Mouse (Mus musculus) forebrain, embryonic 10.5 days (tissue): ENCODE data around the gene Tpk1. TPM values are rescaled to one million over a fixed set of nuclear protein-coding genes. Genes with fewer than 3 reads are reported as not detected.

ENCODE experiments used
- DNase-seq: peaks from one replicate; pipeline ENCODE4 v3.0.0-alpha.2; 2017; ENCODE audit warnings: low spot score; ENCODE audit errors: extremely low spot score
- H3K27ac ChIP-seq: fragments of 300-500 bp; sonication (generic); 2 replicates; pipeline ENCODE4 v1.5.1; 2016; ENCODE audit warnings: mild to moderate bottlenecking
- H3K27me3 ChIP-seq: fragments of 300-500 bp; sonication (generic); 2 replicates; pipeline ENCODE4 v1.6.1; 2016; ENCODE audit warnings: mild to moderate bottlenecking; ENCODE audit not compliant: poor library complexity, severe bottlenecking
- H3K36me3 ChIP-seq: fragments of 300-500 bp; sonication (generic); replicated peaks from 2 replicates; pipeline ENCODE4 v1.6.1; 2016; ENCODE audit warnings: mild to moderate bottlenecking, moderate library complexity
- H3K4me1 ChIP-seq: fragments of 300-500 bp; sonication (generic); 2 replicates; pipeline ENCODE4 v1.6.1; 2016
- H3K4me3 ChIP-seq: fragments of 300-500 bp; sonication (generic); 2 replicates; pipeline ENCODE4 v1.5.1; 2016; ENCODE audit warnings: mild to moderate bottlenecking, moderate library complexity
- H3K9me3 ChIP-seq: fragments of 300-500 bp; sonication (generic); 2 replicates; pipeline ENCODE4 v1.6.1; 2016; ENCODE audit warnings: mild to moderate bottlenecking, moderate library complexity
- WGBS: fragments of 180-500 bp; shearing (Covaris S2); methylation state at CpG from one replicate; pipeline ENCODE4 v1.1.7; 2016; 5-methylcytosine and 5-hydroxymethylcytosine counted together
- polyA plus RNA-seq: library from polyadenylated mRNA; unstranded; fragments of >200 nt; fragmentation: Nextera tagmentation; extraction: Ambion mirVana; gene quantifications from 2 replicates; pipeline ENCODE4 v1.2.1, GENCODE M21; 2016

Gene Tpk1
- polyA plus RNA-seq, 1 experiment from 2014 or later = 4.8 TPM

GRCm38 (mm10) chr6:43449498-43449897, 216.6 kb downstream of the Tpk1 start:
- DNase-seq = no peak
- H3K27ac ChIP-seq = no peak overlapping the region
- 66% methylated on average over 2 of the region's 2 CpGs for WGBS

DNA sequence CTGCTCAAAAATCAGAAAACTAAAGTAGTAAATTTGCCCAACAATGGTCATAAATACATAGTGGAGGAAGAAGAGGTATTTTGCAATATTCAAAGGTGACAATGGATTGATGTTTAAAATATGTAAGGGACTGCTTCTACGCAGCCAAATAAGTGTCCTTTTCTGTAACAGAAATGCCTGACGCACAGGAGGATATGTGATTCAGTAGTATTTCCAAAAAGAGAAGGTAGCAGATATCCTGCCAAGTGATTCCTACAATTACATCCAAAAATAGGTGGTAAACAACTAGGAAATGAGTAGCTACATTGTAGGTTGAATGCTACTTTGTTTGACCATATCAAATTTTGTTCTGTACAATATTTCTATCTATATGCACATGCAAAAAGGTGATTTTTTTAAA, 220.2 kb downstream of the Tpk1 start:
- 98% methylated on average over 2 of the region's 2 CpGs for WGBS
- H3K27ac ChIP-seq = no peak overlapping the region
- H3K36me3 ChIP-seq = no peaks in the 10 kb centered on the region
- H3K9me3 ChIP-seq = no peaks in the 10 kb centered on the region
- H3K27me3 ChIP-seq = no peaks in the 10 kb centered on the region
- no peak overlapping the region for H3K4me3 ChIP-seq
- H3K4me1 ChIP-seq = peaks cover 10% of the 10 kb centered on the region; the same call in 1 of the 2 replicates
- no peak for DNase-seq

More at GRCm38 (mm10) chr6:43449498-43449897, 216.6 kb downstream of the Tpk1 start:
- Histone ChIP-seq H3K36me3 (no peaks in the 10 kb centered on the region), H3K4me3 (no peak overlapping the region), H3K27me3 (no peaks in the 10 kb centered on the region), H3K4me1 (peaks cover 6% of the 10 kb centered on the region; the same call in 1 of the 2 replicates), H3K9me3 (no peaks in the 10 kb centered on the region)

DNA sequence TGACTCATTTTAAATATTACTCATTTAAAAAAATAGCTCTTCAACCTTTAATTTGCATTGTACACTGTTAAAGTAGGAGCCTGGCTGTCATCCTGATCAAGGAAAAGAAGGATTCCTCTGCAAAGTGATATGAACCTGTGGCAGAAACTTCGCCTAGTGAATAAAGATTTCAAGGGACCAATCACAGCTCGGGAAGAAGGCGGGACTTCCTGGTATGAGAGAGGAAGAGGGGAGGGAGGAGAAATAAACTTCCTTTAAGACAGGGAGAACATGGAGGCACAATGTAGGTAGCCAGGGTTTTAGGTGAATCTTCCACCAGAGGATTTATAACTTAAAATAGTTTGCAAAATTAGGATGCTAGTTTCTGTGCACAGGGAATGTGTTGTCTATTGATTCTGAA, 223.9 kb downstream of the Tpk1 start:
- no peak for DNase-seq
- Histone ChIP-seq H3K9me3 (no peaks in the 10 kb centered on the region), H3K27ac (no peak overlapping the region), H3K4me1 (peaks cover 8% of the 10 kb centered on the region; the same call in 1 of the 2 replicates), H3K4me3 (no peak overlapping the region), H3K27me3 (no peaks in the 10 kb centered on the region), H3K36me3 (no peaks in the 10 kb centered on the region)
- WGBS = 84% methylated on average over 3 of the region's 3 CpGs

GRCm38 (mm10) chr6:43435987-43436541, 230.0 kb downstream of the Tpk1 start:
- no peaks in the 10 kb centered on the region for H3K36me3 ChIP-seq
- no peak for DNase-seq

DNA sequence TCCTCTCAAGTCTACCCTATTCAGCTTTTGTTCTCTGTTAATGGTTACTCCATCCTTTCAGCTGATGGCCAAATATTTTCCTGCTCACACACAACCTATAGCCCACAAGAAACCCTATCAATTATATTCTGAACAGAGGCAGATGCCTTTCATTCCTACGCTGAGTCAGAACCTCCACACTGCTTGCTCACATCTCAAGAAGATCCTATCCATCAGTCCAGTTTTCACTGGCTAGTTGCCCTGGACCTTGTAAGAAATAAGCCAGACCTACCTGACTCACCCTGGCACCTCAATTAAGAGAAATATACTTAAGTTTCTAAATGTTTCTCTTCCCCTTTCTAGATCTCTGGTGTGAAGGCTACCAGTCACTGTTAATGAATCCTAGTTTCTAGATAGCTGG, 231.7 kb downstream of the Tpk1 start:
- peaks cover 2% of the 10 kb centered on the region; the same call in 1 of the 2 replicates for H3K4me1 ChIP-seq
- no peaks in the 10 kb centered on the region for H3K27me3 ChIP-seq
- no peaks in the 10 kb centered on the region for H3K36me3 ChIP-seq
- WGBS = 93% methylated on average over 1 of the region's 1 CpGs
- no peak overlapping the region for H3K4me3 ChIP-seq
- DNase-seq = no peak
- no peak overlapping the region for H3K27ac ChIP-seq
- H3K9me3 ChIP-seq = no peaks in the 10 kb centered on the region

More at GRCm38 (mm10) chr6:43435987-43436541, 230.0 kb downstream of the Tpk1 start:
- Histone ChIP-seq H3K27ac (no peak overlapping the region), H3K9me3 (no peaks in the 10 kb centered on the region), H3K27me3 (no peaks in the 10 kb centered on the region), H3K4me3 (no peak overlapping the region), H3K4me1 (peaks cover 2% of the 10 kb centered on the region; the same call in 1 of the 2 replicates)
- 87% methylated on average over 2 of the region's 2 CpGs for WGBS

DNA sequence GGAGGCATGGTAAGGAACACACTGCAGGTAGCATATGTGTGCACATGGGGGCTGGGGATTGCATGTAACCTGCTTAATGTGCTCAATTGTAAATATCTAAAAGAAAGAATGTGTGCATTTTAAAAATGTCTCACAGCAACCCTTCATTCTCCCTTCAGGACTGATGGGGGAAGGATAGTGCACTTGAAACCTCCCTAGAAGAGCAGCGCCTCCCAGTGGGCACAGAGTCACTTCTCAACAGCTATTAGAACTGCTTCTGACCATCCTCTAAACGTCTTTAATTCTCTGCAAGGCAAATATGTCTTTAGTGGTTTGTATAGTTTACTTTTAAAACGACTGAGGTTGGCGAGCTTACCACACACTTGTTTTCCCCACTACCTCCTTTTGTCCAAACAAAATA, 241.1 kb downstream of the Tpk1 start:
- no peaks in the 10 kb centered on the region for H3K4me1 ChIP-seq
- no peaks in the 10 kb centered on the region for H3K9me3 ChIP-seq
- no peak overlapping the region for H3K4me3 ChIP-seq
- H3K36me3 ChIP-seq = no peaks in the 10 kb centered on the region
- 52% methylated on average over 4 of the region's 4 CpGs for WGBS
- no peak overlapping the region for H3K27ac ChIP-seq
- DNase-seq = no peak
- no peaks in the 10 kb centered on the region for H3K27me3 ChIP-seq

DNA sequence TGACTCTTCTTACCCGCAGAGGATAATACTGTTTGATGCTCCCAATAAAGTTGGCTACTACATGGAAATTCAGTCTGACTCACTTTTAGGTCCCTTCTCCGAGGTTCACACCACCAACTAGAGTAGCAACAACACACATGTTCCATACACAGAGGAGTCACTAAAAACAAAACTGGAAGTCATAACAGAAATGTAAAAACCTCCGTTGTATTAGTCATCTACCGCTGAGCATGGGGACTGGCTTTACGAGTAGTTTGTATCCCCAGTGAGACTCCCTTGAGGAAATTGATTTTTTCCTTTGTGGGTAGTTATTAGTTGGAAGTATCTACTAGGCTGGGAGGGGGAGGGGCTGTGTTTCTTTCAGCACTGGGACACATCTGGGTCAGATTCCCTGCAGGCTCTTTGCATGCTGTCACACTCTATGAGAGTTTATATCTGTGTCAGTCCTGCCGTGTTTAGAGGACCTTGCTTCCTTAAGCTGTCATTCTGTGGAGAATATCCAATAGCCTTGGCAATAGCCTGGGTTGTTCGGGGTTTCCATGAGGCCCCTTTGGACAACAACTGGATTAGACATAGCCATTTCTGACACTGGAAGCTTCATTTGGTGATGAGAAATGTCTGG, 245.6 kb downstream of the Tpk1 start:
- no peak for DNase-seq
- H3K4me1 ChIP-seq = no peaks in the 10 kb centered on the region
- no peak overlapping the region for H3K27ac ChIP-seq
- no peaks in the 10 kb centered on the region for H3K9me3 ChIP-seq
- 86% methylated on average over 7 of the region's 7 CpGs for WGBS
- H3K4me3 ChIP-seq = no peak overlapping the region
- H3K27me3 ChIP-seq = no peaks in the 10 kb centered on the region
- no peaks in the 10 kb centered on the region for H3K36me3 ChIP-seq

GRCm38 (mm10) chr6:43408949-43409348, 257.1 kb downstream of the Tpk1 start:
- no peaks in the 10 kb centered on the region for H3K27me3 ChIP-seq
- H3K4me3 ChIP-seq = no peak overlapping the region
- H3K27ac ChIP-seq = no peak overlapping the region
- H3K9me3 ChIP-seq = no peaks in the 10 kb centered on the region
- no peak for DNase-seq
- H3K4me1 ChIP-seq = no peaks in the 10 kb centered on the region
- WGBS = 79% methylated on average over 1 of the region's 1 CpGs
- H3K36me3 ChIP-seq = no peaks in the 10 kb centered on the region

DNA sequence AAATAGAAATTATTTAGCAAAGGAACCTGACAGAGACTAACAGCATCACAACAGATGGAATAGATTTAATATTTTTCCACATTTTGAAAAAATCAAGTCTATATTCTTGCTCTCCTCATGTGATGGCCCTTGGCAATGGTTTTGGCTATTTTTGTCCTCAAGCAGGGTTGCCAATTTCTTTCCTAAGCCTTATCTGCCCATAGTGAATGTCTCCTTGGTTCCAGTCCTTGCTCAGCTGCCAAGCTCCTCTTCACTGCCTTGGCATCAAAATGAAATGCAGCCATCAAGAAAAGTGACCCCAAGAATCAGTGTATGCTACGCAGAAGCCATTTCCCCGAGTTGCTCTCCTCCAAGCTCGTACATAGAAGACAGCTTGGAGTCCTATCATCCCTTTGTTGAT, 263.0 kb downstream of the Tpk1 start:
- no peaks in the 10 kb centered on the region for H3K27me3 ChIP-seq
- 90% methylated on average over 3 of the region's 3 CpGs for WGBS
- H3K4me3 ChIP-seq = no peak overlapping the region
- DNase-seq = no peak
- no peaks in the 10 kb centered on the region for H3K4me1 ChIP-seq
- no peaks in the 10 kb centered on the region for H3K36me3 ChIP-seq
- no peak overlapping the region for H3K27ac ChIP-seq
- no peaks in the 10 kb centered on the region for H3K9me3 ChIP-seq

DNA sequence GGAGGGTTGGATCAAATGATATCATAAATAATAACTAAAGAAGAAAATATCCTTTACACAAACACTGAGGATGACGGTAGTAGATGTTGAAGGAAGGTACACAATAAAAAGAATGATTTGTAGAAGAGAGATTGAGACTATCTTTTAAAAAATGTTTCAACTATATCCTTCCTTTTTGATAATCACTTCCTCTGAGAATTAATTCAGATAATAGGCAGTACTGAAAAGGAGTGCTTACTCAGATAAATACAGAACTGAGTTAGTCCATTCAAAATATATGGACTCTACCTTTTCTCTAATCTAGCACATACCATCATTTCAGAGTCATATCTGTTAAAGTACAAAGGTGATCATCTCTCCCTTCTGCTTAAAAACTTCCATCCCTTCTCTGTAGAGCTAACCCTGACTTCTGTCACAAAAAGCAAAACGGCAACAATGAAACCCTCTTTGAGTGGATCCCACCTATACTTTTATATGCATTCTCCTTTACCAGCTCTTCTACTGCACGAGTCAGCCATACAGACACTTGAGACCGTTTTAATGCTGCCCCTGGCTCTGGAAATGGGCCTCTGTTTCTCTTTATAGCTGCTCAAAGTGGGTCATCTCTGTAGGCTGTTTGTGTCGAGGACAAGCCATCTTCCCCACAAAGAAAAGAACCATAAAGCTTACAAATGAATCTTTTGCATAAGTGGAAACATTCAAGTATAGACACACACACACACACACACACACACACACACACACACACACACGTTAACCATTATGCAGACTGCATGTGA, 263.7 kb downstream of the Tpk1 start:
- H3K27me3 ChIP-seq = no peaks in the 10 kb centered on the region
- no peak overlapping the region for H3K27ac ChIP-seq
- H3K4me3 ChIP-seq = no peak overlapping the region
- no peaks in the 10 kb centered on the region for H3K9me3 ChIP-seq
- H3K36me3 ChIP-seq = no peaks in the 10 kb centered on the region
- no peaks in the 10 kb centered on the region for H3K4me1 ChIP-seq
- DNase-seq = no peak
- WGBS = 85% methylated on average over 6 of the region's 6 CpGs

DNA sequence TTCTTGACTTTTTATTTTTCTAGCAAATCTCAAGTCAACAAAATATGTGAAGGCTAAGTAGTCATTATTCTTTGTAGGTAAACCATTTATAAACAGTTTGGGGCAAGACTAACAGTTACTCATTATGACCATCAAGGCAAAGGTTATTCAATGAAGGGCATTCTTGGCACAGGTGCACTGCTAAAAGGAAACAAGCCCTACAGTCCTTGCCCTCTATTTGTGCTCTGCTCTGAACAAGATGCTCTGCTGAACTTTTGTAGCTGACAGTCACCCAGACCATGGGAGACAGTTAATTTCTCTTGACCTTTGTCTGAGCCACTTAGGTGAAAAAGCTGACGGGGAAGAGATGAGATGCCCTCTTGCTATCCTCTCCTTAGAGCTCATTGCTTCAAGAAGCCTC, 269.7 kb downstream of the Tpk1 start:
- H3K4me1 ChIP-seq = no peaks in the 10 kb centered on the region
- H3K36me3 ChIP-seq = no peaks in the 10 kb centered on the region
- H3K9me3 ChIP-seq = no peaks in the 10 kb centered on the region
- DNase-seq = no peak
- no peak overlapping the region for H3K4me3 ChIP-seq
- H3K27ac ChIP-seq = no peak overlapping the region
- no peaks in the 10 kb centered on the region for H3K27me3 ChIP-seq
- WGBS = 90% methylated on average over 1 of the region's 1 CpGs

DNA sequence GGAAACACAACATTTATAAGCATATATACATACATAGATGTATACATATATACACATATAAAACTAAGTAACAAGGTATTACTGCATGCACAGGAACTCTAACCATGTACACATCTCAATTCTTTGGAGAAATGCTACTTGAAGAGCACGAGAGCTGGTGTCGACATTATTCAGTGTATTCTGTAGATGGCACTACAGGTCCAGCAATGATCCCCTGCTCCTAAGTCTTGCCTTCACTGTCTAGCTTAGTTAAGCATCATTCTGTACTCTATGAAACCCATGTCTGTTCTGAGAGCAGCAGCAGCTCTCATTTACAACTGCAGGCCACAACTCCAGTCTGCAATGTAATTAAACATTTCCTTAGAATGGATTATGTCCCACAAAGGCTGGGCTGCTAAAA, 270.5 kb downstream of the Tpk1 start:
- 89% methylated on average over 2 of the region's 2 CpGs for WGBS
- H3K27me3 ChIP-seq = no peaks in the 10 kb centered on the region
- no peak for DNase-seq

GRCm38 (mm10) chr6:43391358-43391757, 274.7 kb downstream of the Tpk1 start:
- Histone ChIP-seq H3K27me3 (no peaks in the 10 kb centered on the region), H3K36me3 (no peaks in the 10 kb centered on the region), H3K4me1 (peaks cover 8% of the 10 kb centered on the region), H3K9me3 (no peaks in the 10 kb centered on the region), H3K4me3 (no peak overlapping the region), H3K27ac (no peak overlapping the region)
- WGBS = 80% methylated on average over 1 of the region's 1 CpGs
- DNase-seq = no peak

More for the DNA sequence above, 270.5 kb downstream of the Tpk1 start:
- no peaks in the 10 kb centered on the region for H3K4me1 ChIP-seq
- no peak overlapping the region for H3K4me3 ChIP-seq
- H3K27ac ChIP-seq = no peak overlapping the region
- H3K36me3 ChIP-seq = no peaks in the 10 kb centered on the region
- H3K9me3 ChIP-seq = no peaks in the 10 kb centered on the region
